Mouse (Mus musculus) erythroblast, embryonic 14.5 days (primary cell): ENCODE results near the gene Ak5.

Source experiments
- GATA1 ChIP-seq: IDR thresholded peaks from 2 replicates; pipeline ENCODE4 v1.6.1; 2012; ENCODE audit warnings: low read length, inconsistent platforms, mixed read lengths
- TAL1 ChIP-seq: IDR thresholded peaks from 3 replicates; pipeline ENCODE4 v1.6.1; 2012; ENCODE audit warnings: low read length, inconsistent platforms, mixed read lengths

DNA sequence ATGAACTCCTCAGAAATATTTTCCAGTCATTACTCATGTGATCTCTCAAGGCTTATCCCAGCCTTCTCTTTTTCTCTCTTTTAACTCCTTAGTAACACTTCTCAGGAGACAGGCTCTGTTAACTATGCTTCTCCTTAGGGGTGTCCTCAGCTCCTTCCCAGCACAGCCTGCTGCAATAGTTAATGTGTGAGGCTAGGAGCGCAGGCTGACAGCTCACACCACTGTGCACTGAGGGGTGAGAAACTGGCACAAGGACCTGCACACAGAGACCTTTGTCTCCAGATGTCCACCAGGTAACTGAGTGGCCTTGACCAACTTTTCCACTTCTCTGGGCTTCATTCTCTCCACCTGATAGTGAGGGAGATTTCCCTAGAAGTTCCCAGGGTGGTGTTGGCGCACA is 170.3 kb downstream of the Ak5 start:
- no peak for TF ChIP-seq TAL1
- TF ChIP-seq GATA1, result no peak
